Mouse (Mus musculus): Measurements from ENCODE around the gene Vps36.

- TF ChIP-seq CTCF (conservative IDR thresholded peaks at IDR 0.05; ENCODE audit: low read length) (no peak), POU5F1 (IDR thresholded peaks at IDR 0.05; ENCODE audit: borderline replicate concordance, low read length) (no peak), NANOG (IDR thresholded peaks at IDR 0.05; ENCODE audit: borderline replicate concordance, low read length) (no peak)
Observed at GRCm38 (mm10) chr8:22226361-22226760, 33.8 kb downstream of the Vps36 start.
